Comparison of ENCODE assay signal across 10 mouse cellular contexts in the genomic region with DNA sequence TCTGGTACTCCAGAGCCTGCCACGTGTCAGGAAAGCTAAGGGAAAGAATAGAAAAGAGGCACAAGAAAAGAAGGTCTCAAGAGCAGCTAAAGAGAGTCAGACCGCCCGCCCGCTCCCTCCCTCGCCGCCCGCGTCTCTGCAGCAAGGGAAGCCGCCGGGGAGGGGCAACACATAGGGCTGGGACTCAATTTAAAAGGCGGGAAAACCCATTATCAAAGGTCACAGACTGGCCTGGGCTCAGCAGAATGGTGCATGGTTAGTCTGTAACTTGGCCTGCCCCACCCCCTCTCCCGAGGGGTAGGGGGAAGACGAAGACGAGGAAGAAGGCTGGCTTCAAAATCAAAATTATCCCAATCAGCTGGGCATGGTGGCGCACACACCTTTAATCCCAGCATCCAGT. TPM values are rescaled to one million over a fixed set of nuclear protein-coding genes. Genes with fewer than 3 reads are reported as not detected.
DNase-seq lines count a peak whose midpoint lies in the region; ATAC-seq lines count a peak whose summit lies in the region.
"Had no signal": no experiment of that assay in that cellular context is flagged by ENCODE, and none has a peak within 500 bp of the region (broad histone marks: within the 10 kb centered on the region; RNA-seq: fewer than 3 reads in every experiment).

No protein-coding gene starts in this region.

- H3K9me3 ChIP-seq in heart, embryonic 11.5 days (replicated peaks; ENCODE audit: control insufficient read depth, low read length): no peaks in the 10 kb centered on the region
- H3K9me3 ChIP-seq: limb, embryonic 12.5 days had no signal

- 28% methylated on average over 15 of the region's 15 CpGs for WGBS in heart, embryonic 11.5 days (ENCODE audit: insufficient replicate concordance)

- peak overlapping the region; percentile 56; the same call in 1 of the 2 replicates for H3K9ac ChIP-seq in heart, embryonic 11.5 days (ENCODE audit: low read depth, low read length)
- H3K9ac ChIP-seq: limb, embryonic 12.5 days had no signal

- peaks cover 12% of the 10 kb centered on the region for H3K4me1 ChIP-seq in heart, embryonic 11.5 days (ENCODE audit: control insufficient read depth, insufficient read depth, low read length)

- H3K4me3 ChIP-seq in heart, embryonic 11.5 days (ENCODE audit: low read depth, low read length): no peak overlapping the region
- H3K4me3 ChIP-seq: limb, embryonic 12.5 days had no signal

- peak; percentile 74; the same call in 1 of the 2 replicates for ATAC-seq in heart, embryonic 11.5 days (replicated peaks; ENCODE audit: insufficient number of reproducible peaks, low FRiP score, low TSS enrichment)

- peak overlapping the region; percentile 39 for H3K4me2 ChIP-seq in heart, embryonic 11.5 days
- H3K4me2 ChIP-seq: limb, embryonic 12.5 days had no signal

- no peaks in the 10 kb centered on the region for H3K36me3 ChIP-seq in heart, embryonic 11.5 days (ENCODE audit: control insufficient read depth, insufficient read depth, low read length)
- H3K36me3 ChIP-seq: limb, embryonic 12.5 days had no signal

- H3K27ac ChIP-seq in heart, embryonic 11.5 days (ENCODE audit: low read depth, low read length): no peak overlapping the region; the same call in 1 of the 2 replicates
- H3K27ac ChIP-seq: limb, embryonic 12.5 days had no signal

- no peak for DNase-seq in heart, adult 9 months (ENCODE audit: low spot score in 2 of 2)
- DNase-seq in retina, embryonic 14.5 days (ENCODE audit: low spot score): peak; percentile 16
- no peak for DNase-seq in retina, postnatal 1 day
- DNase-seq in kidney, postnatal 10 days: peak; percentile 34
- DNase-seq in left cerebral cortex, adult 8-10 months (ENCODE audit: low spot score in 2 of 2): no peak
- DNase-seq in thymus, postnatal 10 days (ENCODE audit: low spot score in 2 of 2): no peak
- DNase-seq in adrenal gland, postnatal 36 days: no peak
- DNase-seq: adrenal gland, postnatal 10 days had no signal

- no peaks in the 10 kb centered on the region for H3K27me3 ChIP-seq in heart, embryonic 11.5 days (ENCODE audit: control insufficient read depth, insufficient read depth, low read length)
- H3K27me3 ChIP-seq: limb, embryonic 12.5 days had no signal

RNA-seq across cellular contexts. Expression of gene Tnfsfm13, which starts 22.8 kb away (rescaled TPM):
- 3.0 and 4.2 TPM in 2 replicates for polyA plus RNA-seq in heart, embryonic 11.5 days (2014; fragmentation: Nextera tagmentation; extraction: Ambion mirVana)
- total RNA-seq in left cerebral cortex, adult 8-10 months (2022): 1 to 10 TPM; 1.5 to 2.0 (median 1.8) TPM
- total RNA-seq in adrenal gland, postnatal 36 days (2021): 1 to 10 TPM; 4.0 to 4.9 TPM

RNA-seq across cellular contexts. Expression of gene Tnfsf12, which starts 23.0 kb away (rescaled TPM):
- 4.4 TPM in 2 replicates for polyA plus RNA-seq in heart, embryonic 11.5 days (2014; fragmentation: Nextera tagmentation; extraction: Ambion mirVana)
- total RNA-seq in left cerebral cortex, adult 8-10 months (2022): 10 to 100 TPM; 10.2 to 15.1 (median 11.7) TPM
- 10 to 100 TPM; 21.5 to 22.9 TPM for total RNA-seq in adrenal gland, postnatal 36 days (2021)

RNA-seq across cellular contexts. Expression of gene Tnfsf13, which starts 33.1 kb away (rescaled TPM):
- polyA plus RNA-seq in heart, embryonic 11.5 days (2014; fragmentation: Nextera tagmentation; extraction: Ambion mirVana): 0.24 TPM in 1 of 2 replicates, not detected in the other
- total RNA-seq in left cerebral cortex, adult 8-10 months (2022): 1 to 10 TPM; 2.5 to 4.2 (median 3.2) TPM
- total RNA-seq in adrenal gland, postnatal 36 days (2021): 1 to 10 TPM; 1.7 to 2.5 TPM

RNA-seq across cellular contexts. Expression of gene Senp3, which starts 36.8 kb away (rescaled TPM):
- 70.2 and 81.4 TPM in 2 replicates for polyA plus RNA-seq in heart, embryonic 11.5 days (2014; fragmentation: Nextera tagmentation; extraction: Ambion mirVana)
- total RNA-seq in left cerebral cortex, adult 8-10 months (2022): 10 to 100 TPM; 72.6 to 96.8 (median 83.6) TPM
- 10 to 100 TPM; 70.6 to 80.4 TPM for total RNA-seq in adrenal gland, postnatal 36 days (2021)

RNA-seq across cellular contexts. Expression of gene Polr2a, which starts 39.8 kb away (rescaled TPM):
- polyA plus RNA-seq in heart, embryonic 11.5 days (2014; fragmentation: Nextera tagmentation; extraction: Ambion mirVana): 29.0 and 36.7 TPM in 2 replicates
- total RNA-seq in left cerebral cortex, adult 8-10 months (2022): 10 to 100 TPM; 48.6 to 56.4 (median 51.3) TPM
- total RNA-seq in adrenal gland, postnatal 36 days (2021): 10 to 100 TPM; 86.4 to 90.3 TPM

Comparison
In these comparisons a context has a peak if more than half of its experiments do, and no peak if none do; other contexts are left out.
1. DNase-seq: peak in retina, embryonic 14.5 days (single experiment) and kidney, postnatal 10 days (single experiment); none in heart, adult 9 months (0 of 2), retina, postnatal 1 day (single experiment), left cerebral cortex, adult 8-10 months (0 of 2), thymus, postnatal 10 days (0 of 2) and adrenal gland, postnatal 36 days (0 of 2).